Mouse (Mus musculus): ENCODE measurements around the gene Asb6. TPM values are rescaled to one million over a fixed set of nuclear protein-coding genes. Genes with fewer than 3 reads are reported as not detected.

Asb6 gene
- polyA plus RNA-seq, 1 experiment from 2014 or later, result 38.3 TPM

DNA sequence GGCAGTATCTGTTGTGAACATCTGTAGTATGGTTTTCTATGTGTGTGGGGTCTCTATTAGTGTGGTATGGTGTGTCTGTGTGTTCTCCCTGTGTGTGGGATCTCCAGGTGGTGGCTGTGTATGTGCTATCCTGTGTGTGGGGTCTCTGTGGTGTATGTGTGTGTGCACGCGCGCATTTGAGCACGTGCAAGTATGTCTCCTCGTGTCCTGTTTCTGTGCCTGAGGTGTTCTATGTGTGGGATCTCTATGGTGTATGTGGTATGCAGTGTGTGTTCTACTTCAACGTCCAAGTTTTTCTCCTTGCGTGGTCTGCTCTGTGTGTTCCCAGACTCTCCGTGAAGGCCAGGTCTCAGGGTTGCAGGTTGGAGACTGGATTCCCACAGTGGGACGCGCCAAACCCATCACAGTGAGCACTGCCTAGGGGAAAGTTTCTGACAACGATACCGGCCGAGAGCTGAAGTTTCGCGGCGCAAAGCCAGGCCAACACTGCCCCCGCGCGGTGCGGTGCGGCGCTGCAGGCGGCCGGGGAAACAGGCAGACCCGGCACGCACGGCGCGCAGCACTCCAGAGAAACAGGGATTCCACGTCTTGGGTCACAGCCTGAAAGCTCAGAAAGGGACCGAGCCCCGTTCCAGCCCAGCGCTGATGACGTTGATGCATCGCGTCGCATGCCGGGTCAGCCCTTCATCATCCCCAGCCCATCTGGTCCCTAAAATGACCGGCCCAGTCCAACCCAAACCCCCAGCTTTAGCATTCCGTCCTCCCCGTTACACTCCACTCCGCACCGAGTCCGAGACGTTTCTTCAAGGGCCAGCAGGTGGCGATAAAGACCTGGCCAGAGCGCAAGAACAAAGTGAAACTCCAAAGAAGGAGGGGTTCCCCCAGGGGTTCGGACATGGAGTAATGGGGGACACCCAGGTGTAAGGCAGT, 35.7 kb downstream of the Asb6 start:
- peak overlapping the region; percentile 36; the same call in 1 of the 2 replicates for H3K9ac ChIP-seq
- no peaks in the 10 kb centered on the region for H3K36me3 ChIP-seq
- peak overlapping the region; percentile 75 for H3K4me2 ChIP-seq
- peak overlapping the region; percentile 43 for H3K4me3 ChIP-seq (replicated peaks)
- WGBS, result 7% methylated on average over 48 of the region's 48 CpGs
- H3K4me1 ChIP-seq, result peaks cover 42% of the 10 kb centered on the region
- H3K27ac ChIP-seq, result peak overlapping the region; percentile 82
- ATAC-seq (replicated peaks; ENCODE audit: low FRiP score), result peak; percentile 80
- no peaks in the 10 kb centered on the region for H3K9me3 ChIP-seq (replicated peaks)
- no peaks in the 10 kb centered on the region for H3K27me3 ChIP-seq

DNA sequence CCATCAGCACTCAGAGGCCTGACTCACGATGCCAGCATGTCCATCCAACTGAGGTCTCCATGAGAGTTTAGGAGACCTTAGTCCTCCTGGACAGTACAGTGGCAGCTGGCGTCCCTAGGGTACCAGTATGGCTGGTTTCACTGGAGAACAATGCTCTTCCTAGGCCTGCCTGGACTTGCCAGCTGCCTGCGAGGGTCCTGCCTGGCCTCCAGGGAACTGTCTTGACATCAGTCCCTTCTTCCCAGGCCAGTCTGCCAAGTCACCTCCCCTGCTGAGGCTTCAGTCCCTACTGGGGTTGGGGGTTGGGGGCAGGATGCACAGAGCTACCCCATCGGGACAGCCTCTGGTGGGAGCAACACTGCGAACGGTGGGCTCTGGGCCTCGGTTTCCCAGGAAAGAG, 38.1 kb downstream of the Asb6 start:
- Histone ChIP-seq H3K36me3 (no peaks in the 10 kb centered on the region), H3K9ac (no peak overlapping the region), H3K4me2 (no peak overlapping the region), H3K4me1 (peaks cover 48% of the 10 kb centered on the region), H3K27ac (no peak overlapping the region), H3K4me3 (replicated peaks) (no peak overlapping the region), H3K9me3 (replicated peaks) (no peaks in the 10 kb centered on the region), H3K27me3 (no peaks in the 10 kb centered on the region)
- ATAC-seq (replicated peaks; ENCODE audit: low FRiP score), result no peak
- WGBS, result 90% methylated on average over 7 of the region's 7 CpGs

DNA sequence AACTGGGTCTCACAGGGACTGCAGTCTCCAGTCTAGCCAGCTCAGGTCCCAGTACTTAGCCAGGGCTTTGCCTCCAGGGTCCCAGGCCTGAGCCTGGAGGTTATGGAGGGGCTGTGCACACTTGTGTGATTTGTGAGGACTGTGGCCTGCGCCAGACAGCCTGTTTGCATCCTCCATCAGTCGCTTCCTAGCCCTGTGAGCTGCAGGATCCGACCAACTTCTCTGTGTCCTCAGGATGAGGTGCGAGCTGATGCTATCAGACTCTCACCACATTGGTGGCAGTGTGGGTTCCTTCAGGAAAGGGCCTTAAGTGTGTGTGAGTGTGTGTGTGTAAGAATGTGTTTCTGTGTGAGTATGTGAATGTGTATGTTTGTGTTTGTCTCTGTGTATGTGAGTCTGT, 42.7 kb downstream of the Asb6 start:
- no peaks in the 10 kb centered on the region for H3K36me3 ChIP-seq
- no peak overlapping the region for H3K4me2 ChIP-seq
- no peak overlapping the region for H3K4me3 ChIP-seq (replicated peaks)
- H3K27ac ChIP-seq, result peak overlapping the region; percentile 97
- H3K27me3 ChIP-seq, result no peaks in the 10 kb centered on the region
- H3K9me3 ChIP-seq (replicated peaks), result no peaks in the 10 kb centered on the region
- ATAC-seq (replicated peaks; ENCODE audit: low FRiP score), result no peak
- WGBS, result 58% methylated on average over 4 of the region's 4 CpGs
- H3K9ac ChIP-seq, result no peak overlapping the region
- H3K4me1 ChIP-seq, result peaks cover 64% of the 10 kb centered on the region

DNA sequence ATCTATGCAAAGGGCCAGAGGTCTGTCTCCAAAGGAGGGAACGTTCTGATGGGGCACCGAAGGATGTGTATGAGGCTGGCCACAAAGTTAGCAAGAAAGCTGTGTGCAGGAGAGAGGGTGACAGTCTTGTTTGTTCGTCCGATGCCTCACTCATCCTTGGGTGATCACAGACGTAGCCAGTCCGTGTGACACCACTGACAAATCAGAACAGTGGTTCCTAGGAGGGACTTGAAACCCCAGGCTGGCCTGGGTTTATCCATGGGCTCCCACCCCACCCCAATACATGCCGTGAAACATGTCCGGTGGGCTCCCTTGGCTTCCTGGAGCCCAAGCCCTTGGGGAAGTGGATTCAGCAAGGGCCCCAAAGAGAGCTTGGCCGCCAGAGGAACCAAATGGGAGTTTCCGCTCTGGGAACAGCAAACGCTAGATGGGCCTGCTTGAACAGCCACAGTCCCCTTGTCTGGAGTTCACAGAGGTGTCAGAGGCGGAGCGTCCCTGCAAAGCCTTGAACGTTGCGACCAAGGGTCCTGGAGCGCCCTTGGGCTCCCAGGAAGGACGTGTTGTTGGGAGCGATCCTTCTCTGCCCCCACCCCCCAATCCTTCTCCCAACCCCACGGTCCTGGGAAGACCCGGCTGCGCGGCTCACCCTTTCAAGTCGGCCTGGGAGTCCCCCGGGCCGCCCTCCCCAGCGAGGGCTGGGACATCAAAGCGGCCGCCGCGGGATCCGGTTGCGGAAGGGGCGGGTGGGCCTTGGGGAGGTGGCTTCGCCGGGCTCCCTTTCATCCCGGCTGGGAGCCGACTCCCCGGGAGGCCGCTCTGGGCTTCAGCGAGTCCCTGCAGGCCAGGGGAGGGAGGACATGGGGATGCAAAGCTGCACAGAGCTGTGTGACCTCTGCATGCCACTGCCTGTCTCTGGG, 45.8 kb downstream of the Asb6 start:
- ATAC-seq (replicated peaks; ENCODE audit: low FRiP score), result peak; percentile 86
- Histone ChIP-seq H3K4me3 (replicated peaks) (peak overlapping the region; percentile 37), H3K36me3 (no peaks in the 10 kb centered on the region), H3K27me3 (no peaks in the 10 kb centered on the region), H3K27ac (peak overlapping the region; percentile 97), H3K9me3 (replicated peaks) (no peaks in the 10 kb centered on the region), H3K4me2 (peak overlapping the region; percentile 61), H3K4me1 (peaks cover 72% of the 10 kb centered on the region), H3K9ac (peak overlapping the region; percentile 45)
- 5% methylated on average over 40 of the region's 40 CpGs for WGBS

DNA sequence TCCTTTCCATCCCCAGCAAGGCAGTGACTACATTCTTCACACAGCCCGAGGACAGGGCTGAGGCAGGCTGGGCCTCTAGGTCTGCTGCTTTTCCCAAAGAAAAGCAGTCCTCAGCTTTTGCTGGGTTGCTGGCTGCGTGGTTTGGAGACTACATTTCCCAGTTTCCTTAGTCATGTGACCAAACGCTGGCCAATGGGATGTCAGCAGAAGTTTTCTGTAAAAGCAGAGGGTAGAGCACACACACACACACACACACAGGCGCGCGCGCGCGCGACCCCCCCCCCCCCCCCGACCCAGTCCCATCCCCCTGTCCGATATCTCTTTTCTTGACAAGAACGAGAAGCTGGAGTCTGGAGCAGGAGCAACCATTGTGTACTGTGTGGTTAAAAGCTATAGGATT, 46.8 kb downstream of the Asb6 start:
- peak overlapping the region; percentile 97 for H3K27ac ChIP-seq
- ATAC-seq (replicated peaks; ENCODE audit: low FRiP score), result no peak
- peak overlapping the region; percentile 37; the same call in 1 of the 2 replicates for H3K4me3 ChIP-seq (replicated peaks)
- peak overlapping the region; percentile 29; the same call in 1 of the 2 replicates for H3K9ac ChIP-seq
- under 1% methylated on average over 8 of the region's 13 CpGs for WGBS
- no peaks in the 10 kb centered on the region for H3K36me3 ChIP-seq
- H3K27me3 ChIP-seq, result no peaks in the 10 kb centered on the region
- H3K4me1 ChIP-seq, result peaks cover 80% of the 10 kb centered on the region
- no peaks in the 10 kb centered on the region for H3K9me3 ChIP-seq (replicated peaks)
- peak overlapping the region; percentile 61 for H3K4me2 ChIP-seq

- Histone ChIP-seq H3K4me1 (peaks cover 84% of the 10 kb centered on the region), H3K4me3 (replicated peaks) (no peak overlapping the region; the same call in 1 of the 2 replicates), H3K9me3 (replicated peaks) (no peaks in the 10 kb centered on the region), H3K4me2 (peak overlapping the region; percentile 61), H3K27ac (peak overlapping the region; percentile 97), H3K36me3 (no peaks in the 10 kb centered on the region), H3K9ac (peak overlapping the region; percentile 29; the same call in 1 of the 2 replicates), H3K27me3 (no peaks in the 10 kb centered on the region)
- WGBS, result 77% methylated on average over 8 of the region's 8 CpGs
- ATAC-seq (replicated peaks; ENCODE audit: low FRiP score), result no peak
Measured at GRCm38 (mm10) chr2:30782312-30783290, 47.5 kb downstream of the Asb6 start.

- Histone ChIP-seq H3K9ac (no peak overlapping the region), H3K4me1 (peaks cover 58% of the 10 kb centered on the region), H3K4me2 (no peak overlapping the region), H3K9me3 (replicated peaks) (no peaks in the 10 kb centered on the region), H3K36me3 (no peaks in the 10 kb centered on the region), H3K4me3 (replicated peaks) (no peak overlapping the region), H3K27me3 (no peaks in the 10 kb centered on the region), H3K27ac (peak overlapping the region; percentile 80)
- ATAC-seq (replicated peaks; ENCODE audit: low FRiP score), result peak; percentile 74
- 6% methylated on average over 5 of the region's 5 CpGs for WGBS
Measured at GRCm38 (mm10) chr2:30779241-30779640, 50.9 kb downstream of the Asb6 start.

DNA sequence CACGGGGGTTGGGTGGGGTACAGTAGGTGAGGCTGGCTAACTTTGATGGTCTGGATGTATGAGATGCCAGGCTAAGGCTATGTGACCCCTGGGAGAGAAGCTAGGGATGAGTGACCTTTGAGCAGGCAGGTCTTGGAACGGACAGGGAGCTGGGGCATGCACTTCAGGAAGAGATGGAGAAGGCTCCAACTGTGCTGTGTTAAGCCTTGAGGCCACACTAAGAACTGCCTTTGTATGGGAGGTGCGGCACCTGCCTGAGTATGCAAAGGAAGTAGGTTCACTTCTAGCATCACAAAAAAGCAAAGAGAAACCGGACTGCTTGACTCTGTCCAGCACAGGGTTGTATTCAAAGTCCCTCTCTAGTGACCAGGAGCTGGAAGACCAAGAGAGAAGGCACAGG, 51.9 kb downstream of the Asb6 start:
- peak overlapping the region; percentile 80 for H3K27ac ChIP-seq
- H3K4me3 ChIP-seq (replicated peaks), result no peak overlapping the region
- H3K27me3 ChIP-seq, result no peaks in the 10 kb centered on the region
- peaks cover 56% of the 10 kb centered on the region for H3K4me1 ChIP-seq
- H3K36me3 ChIP-seq, result no peaks in the 10 kb centered on the region
- 77% methylated on average over 4 of the region's 4 CpGs for WGBS
- H3K9ac ChIP-seq, result no peak overlapping the region
- ATAC-seq (replicated peaks; ENCODE audit: low FRiP score), result no peak
- no peaks in the 10 kb centered on the region for H3K9me3 ChIP-seq (replicated peaks)
- no peak overlapping the region for H3K4me2 ChIP-seq

- Histone ChIP-seq H3K27me3 (no peaks in the 10 kb centered on the region), H3K9ac (no peak overlapping the region), H3K27ac (no peak overlapping the region), H3K4me1 (peaks cover 58% of the 10 kb centered on the region), H3K4me2 (no peak overlapping the region), H3K9me3 (replicated peaks) (no peaks in the 10 kb centered on the region), H3K4me3 (replicated peaks) (no peak overlapping the region), H3K36me3 (no peaks in the 10 kb centered on the region)
- 66% methylated on average over 3 of the region's 3 CpGs for WGBS
- no peak for ATAC-seq (replicated peaks; ENCODE audit: low FRiP score)
Measured at GRCm38 (mm10) chr2:30777266-30777665, 52.9 kb downstream of the Asb6 start.

GRCm38 (mm10) chr2:30775955-30776354, 54.2 kb downstream of the Asb6 start:
- H3K4me3 ChIP-seq (replicated peaks), result no peak overlapping the region
- no peak for ATAC-seq (replicated peaks; ENCODE audit: low FRiP score)
- 60% methylated on average over 3 of the region's 3 CpGs for WGBS
- H3K9ac ChIP-seq, result no peak overlapping the region
- H3K4me2 ChIP-seq, result no peak overlapping the region
- no peaks in the 10 kb centered on the region for H3K27me3 ChIP-seq
- peaks cover 69% of the 10 kb centered on the region for H3K4me1 ChIP-seq
- no peaks in the 10 kb centered on the region for H3K36me3 ChIP-seq
- no peaks in the 10 kb centered on the region for H3K9me3 ChIP-seq (replicated peaks)
- H3K27ac ChIP-seq, result no peak overlapping the region

All from kidney, embryonic 15.5 days (tissue).